Mouse (Mus musculus): ENCODE data around the gene Pecr. TPM values are rescaled to one million over a fixed set of nuclear protein-coding genes. Genes with fewer than 3 reads are reported as not detected.
"Not testable (repeated sequence)": the region's sequence is repeated elsewhere in the genome, so short reads cannot be mapped to it uniquely, and the experiment has no call there.

Pecr gene
- total RNA-seq, 2 experiments from 2014 or later, result 11.7 to 12.1 TPM

DNA sequence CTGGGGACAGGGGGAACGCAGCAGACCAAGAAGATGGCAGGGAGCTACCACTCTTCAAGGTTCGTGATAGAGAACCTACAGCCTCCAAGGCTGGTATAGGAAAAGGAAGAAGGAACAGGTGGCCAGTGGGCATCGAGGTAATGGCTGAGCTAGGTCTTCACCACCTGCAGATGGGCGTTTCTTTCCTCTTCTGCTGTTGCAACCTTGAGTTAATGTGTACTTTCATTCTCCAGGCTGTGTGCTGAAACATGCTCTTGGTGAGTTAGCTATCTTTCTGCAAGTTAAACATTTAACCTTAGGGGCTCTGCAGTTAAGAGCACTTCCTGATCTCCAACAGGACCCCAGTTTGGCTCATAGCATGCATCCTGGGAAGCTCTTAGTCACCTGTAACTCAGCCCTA, 3.8 kb upstream of the Pecr start:
- no peak for DNase-seq

DNA sequence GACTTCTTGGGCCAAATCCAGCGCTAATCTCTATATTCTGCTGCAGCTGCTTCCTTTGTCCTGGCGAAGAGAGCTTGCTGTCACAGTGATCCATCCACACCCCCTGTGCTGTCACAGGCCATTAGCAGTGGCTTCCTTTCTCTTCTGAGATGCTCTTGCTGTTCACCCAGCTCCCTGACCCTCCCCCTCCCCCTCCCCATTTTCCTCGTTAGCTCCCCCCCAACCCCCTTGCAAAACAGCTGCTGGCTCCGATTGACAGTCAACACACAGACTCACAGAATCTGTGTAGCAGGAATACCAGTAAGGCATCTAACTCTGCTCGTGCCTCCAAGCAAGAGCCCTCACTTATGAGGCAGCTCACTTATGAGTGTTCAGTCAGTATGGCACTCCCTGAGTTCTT, 2.8 kb upstream of the Pecr start:
- DNase-seq, result no peak

DNA sequence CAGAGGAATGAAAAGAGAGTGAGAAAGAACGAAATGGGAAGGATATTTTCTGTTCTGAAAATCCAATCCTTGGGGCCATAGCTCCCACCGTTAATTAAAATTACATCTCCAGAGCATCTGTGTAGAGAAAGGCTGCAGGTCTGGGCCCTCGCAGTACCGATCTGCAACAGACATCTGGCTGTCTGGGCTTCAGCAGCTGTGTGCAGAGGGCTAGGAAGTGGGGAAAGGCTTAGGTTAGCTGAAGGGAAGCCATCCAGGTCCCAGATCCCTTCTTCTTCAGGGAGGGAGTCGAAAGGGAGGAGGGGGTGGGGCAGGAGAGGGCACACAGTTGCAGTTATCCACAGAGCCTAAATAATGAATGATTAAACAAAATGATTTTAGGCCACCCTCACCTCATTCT, 425 bp upstream of the Pecr start:
- no peak for DNase-seq

DNA sequence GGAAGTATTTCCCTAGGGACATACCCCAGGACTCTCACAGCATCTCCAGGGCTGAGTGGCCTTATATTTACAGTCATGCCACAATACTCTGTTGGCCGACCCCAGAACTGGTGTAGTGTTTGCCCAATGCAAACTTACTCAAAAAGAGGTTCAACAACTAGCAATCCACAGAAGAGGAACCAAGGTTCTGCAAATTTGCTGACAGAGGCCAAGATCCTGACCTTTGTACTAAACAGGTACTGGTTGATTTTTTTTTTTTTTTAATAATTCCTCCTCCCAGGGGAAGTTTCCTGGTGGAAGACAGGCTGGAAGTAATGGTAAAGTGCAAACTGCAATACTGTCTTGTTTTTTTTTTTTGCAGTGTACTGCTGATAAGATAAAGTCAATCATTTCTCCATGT, 1.5 kb downstream of the Pecr start:
- no peak for DNase-seq

DNA sequence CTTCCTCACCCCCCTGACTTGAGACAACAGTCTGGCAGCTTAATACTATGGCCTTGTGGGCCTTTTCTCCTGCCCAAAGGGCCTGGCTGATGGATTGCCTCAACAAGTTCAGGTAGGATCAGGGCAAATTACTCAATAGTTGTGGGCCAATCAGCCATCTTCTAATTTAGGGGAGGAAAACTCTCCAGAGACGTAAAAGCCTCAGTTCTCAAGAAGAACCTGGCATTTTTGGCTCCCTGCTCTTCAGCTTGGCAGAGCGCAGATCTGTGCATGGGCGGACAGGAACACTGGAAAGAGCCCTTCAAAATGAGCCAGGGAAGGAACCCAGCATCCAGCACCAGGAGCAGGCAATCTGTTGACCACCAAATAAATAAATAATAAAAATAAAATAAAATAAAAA, 6.0 kb downstream of the Pecr start:
- no peak for DNase-seq

DNA sequence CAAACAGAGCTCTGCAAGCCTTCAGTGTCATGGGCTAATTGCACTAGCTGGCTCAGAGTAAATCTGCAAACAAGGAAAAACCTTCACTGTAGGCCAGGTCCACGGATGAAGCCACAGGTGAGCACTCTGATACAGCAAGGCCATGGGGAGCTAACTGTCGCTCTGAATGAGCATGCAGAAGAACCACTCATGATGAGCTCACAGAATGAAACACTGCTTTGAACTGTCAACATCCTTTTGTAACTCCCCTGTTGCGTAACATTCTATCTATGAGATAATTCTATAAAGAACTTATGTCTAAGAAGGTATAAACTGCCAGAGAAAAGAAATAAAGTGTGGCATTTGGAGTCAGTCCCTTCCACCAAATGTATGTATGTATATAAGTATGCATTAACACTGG, 21.0 kb downstream of the Pecr start:
- no peak for DNase-seq

DNA sequence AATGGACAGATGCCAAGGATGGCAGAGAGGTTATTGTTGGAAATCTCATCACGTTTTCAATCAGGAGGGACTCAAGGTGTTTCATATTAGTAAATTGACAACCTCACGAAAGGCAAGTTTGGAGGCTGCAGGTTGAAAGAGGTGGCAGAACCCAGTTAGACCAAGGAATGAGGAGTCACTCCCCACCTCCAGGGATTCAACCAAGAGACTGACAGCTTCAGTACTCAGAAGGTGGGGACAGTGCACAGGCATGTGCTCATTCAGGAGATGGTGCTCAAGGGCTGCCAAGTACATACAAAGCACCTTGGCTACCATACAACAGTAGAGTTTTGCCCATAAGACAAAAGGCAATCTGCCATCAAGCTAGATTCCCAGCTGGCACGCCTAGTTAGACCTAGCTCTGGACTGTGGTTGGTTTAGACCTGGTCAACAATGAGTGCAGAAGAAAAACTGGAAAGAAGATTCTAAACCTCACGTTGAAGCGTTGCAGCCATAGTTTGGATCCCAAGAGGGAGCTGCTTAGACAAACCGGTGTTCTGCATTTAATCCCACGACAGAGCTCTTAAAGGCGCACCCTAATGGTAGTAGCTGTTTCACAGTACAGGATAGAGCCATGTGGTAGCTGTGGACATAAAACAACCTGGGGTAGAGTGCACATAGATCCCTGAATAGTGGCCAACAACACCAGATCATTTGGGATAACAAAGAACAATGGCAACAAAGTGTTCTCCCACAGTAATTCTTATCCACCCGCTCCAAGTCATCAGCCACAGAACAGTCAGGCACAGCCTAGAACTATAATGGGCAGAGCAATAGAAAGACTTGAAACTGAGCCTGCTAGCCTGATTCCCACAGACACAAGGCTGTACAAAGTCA, 27.5 kb downstream of the Pecr start:
- no peak for DNase-seq

DNA sequence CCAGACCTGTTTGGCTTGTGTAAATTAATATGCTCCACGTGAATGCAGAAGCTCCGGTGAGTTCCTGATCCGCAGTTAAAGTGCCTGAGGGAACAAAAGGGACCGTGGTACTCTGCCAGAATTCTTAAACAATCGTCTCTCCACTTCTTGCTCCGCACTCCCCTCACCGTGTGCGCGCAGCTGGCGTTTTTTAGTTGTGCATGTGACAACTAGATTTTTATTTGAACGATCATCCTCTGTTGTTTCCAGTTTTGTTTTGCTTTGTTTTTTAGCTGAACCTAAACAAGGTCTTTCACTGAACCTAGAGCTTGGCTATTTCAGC, 28.3 kb downstream of the Pecr start:
- no peak for DNase-seq

DNA sequence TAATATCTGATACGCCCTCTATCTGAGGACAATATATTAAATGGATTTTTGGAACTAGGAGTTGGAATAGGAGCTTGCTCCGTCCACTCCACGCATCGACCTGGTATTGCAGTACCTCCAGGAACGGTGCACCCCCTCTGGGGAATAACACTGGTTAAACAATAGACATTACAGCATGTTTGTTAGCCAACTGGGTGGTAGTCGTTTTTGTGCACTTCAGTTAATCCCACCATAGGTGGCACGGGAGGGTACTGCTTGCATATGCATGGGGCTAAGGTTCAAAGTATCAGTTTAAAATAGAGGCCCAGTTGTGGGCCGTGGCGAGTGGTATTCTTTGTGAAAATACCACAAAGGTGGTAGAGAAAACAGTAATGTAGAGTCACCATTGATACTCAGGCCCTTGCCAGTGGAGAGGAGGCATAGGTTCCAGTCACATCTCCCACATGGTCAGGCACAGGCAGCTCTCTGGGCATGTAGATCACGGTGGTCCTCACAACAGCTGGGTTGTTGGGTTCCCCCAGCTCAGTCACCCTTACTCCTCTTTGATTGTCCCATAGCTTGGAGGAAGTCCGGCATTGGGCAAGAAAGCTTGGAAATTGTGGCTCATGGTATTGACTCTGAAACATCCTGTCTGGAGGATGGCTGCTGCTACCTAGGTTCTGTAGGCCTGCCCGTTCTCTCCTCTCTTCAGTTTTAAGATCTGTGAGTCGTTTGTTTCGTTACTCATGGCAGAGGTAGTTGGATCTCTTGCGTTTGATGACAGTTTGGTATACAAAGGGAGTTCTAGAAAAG, 28.9 kb downstream of the Pecr start:
- peak; percentile 65 for DNase-seq

DNA sequence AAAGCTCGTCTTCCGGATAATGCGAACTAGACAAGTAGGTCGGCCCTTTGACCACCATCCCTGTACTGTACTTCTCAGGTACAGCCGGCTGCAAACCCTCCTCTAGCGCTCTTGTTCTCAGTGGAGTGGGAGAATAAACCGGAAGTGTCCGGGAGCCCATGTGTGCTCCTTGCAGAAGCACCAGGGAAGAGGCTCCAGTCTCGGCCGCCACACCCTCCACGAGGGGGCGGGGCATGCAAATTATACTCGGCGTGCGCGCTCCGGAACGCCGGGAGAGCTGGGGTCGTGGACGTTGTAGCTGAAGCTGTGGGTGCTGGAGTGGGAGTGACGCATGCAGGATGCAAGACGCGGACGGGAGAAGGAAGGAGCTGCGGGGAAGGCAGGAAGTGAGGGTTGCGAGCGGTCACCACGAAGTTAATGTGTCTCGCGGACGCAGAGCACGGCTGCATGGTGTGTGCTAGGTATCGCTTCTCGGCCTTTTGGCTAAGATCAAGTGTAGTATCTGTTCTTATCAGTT, 29.5 kb downstream of the Pecr start:
- peak; percentile 91 for DNase-seq

DNA sequence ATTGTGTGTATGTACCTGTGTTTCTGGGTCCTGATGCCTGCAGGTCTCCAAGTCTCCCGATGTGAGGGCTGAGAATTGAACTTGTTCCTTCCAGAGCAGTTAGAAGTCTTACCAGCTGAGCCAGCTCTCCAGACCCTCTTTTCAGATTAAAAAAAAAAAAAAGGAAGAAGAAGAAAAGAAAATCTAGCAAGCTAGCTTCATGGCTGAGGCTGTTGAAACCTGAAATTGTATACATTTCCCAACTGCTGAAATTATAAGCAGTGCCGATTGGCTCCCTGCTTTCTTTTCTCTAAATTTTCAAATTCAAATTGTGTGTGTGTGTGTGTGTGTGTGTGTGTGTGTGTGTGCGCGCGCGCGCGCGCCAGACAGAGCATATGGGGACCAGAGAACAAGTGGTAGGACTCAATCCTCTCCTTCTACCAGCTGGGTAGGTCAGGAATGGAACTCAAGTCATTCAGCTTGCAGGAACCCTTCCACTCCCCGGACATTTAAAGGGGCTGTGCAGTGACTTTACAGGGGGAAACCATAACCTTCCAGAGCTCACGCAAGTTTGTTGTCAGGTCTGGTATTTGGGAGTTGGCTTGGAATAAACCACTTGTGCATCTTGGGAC, 30.1 kb downstream of the Pecr start:
- no peak for DNase-seq

DNA sequence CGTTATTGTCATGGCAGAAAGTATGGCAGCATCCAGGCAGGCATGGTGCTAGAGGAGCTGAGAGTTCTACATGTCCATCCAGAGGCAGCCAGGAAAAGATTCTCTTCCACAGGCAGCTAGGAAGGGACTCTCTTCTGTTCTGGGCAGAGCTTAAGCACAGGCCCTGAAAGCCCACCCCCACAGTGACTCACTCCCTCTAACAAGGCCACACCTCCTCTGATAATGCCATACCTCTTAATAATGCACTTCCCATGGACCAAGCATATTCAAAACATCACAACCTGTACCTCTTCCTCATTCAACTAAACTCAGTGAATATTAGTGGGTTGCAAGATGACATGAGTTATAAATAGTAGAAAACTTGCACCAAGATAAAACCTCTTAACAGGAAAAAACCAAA, 32.3 kb downstream of the Pecr start:
- DNase-seq, result no peak

DNA sequence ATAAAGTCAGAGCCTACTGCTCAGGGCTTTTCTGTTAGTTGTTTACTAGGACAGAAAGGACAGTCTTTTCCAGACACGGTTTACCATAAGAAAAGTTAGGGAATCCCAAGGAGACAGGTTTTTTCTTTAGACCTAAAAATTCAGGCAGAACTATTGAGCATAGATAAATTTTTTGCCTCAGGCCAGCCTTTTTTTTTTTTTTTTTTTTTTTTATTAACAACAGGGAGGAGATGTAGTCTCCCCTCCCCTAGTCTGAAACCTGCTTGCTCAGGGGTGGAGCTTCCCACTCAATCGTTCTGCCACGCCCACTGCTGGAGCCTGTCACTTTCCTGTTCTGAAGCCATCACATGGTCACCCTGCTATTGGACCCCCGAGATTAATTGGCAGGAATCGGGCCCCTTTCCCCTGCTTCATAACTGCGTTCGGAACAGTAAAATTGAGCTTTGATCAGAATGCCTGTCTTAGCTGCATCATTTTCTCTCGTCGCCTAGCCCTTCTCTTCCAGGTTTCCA, 35.8 kb downstream of the Pecr start:
- not testable (repeated sequence) for DNase-seq

DNA sequence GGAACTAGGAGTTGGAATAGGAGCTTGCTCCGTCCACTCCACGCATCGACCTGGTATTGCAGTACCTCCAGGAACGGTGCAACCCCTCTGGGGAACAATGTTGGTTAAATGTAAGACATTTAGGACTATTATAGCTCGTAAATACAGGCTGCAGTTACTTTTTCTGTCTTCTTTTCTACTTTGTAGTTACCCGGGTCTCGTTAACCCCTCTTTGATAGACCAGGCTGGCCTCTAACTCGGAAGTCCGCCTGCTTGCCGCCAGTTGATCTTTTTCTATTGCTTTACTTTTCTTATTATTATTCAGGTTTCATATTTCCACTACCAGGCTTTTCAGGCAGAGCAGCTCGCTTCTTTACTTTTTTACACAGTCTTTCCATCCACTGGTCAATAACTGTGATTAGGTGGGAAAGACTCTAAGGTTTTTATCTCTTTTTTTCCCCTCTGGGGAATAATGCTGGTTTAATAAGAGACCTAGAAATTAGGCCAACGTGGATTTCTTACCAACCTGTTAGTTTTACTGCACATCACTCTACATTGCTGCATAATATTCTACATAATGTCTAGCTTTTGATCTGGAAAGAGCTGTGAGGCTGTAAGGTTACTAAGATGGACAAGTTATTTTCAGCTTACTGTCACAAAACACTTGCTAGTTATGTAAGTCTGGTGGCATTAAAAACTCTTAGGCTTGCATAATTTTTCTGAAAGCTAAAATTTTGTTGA, 39.6 kb downstream of the Pecr start:
- DNase-seq, result no peak

DNA sequence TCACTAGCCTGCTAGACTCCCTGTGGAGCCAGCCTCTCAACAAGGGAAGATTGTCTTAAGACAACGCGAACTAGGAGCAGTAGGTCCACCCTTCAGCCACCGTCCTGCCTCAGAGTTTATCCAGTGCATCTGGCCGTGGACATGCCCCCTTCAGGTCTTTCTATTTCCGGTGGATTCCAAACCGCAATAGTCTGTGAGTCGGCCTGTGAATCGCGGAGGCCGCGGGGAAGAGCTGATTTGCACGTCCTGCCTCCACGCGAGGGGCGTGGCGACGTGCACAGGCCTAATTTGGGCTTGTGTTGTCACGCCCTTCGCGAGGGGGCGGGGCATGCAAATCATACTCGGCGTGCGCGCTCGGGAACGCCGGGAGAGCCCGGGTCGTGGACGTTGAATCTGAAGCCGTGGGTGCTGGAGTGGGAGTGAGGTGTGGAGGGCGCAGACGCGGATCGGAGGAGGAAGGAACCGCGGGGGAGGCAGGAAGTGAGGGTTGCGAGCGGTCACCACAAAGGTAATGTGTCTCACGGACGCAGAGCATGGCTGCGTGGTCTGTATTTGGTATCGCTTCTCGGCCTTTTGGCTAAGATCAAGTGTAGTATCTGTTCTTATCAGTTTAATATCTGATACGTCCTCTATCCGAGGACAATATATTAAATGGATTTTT, 40.3 kb downstream of the Pecr start:
- peak; percentile 96 for DNase-seq

DNA sequence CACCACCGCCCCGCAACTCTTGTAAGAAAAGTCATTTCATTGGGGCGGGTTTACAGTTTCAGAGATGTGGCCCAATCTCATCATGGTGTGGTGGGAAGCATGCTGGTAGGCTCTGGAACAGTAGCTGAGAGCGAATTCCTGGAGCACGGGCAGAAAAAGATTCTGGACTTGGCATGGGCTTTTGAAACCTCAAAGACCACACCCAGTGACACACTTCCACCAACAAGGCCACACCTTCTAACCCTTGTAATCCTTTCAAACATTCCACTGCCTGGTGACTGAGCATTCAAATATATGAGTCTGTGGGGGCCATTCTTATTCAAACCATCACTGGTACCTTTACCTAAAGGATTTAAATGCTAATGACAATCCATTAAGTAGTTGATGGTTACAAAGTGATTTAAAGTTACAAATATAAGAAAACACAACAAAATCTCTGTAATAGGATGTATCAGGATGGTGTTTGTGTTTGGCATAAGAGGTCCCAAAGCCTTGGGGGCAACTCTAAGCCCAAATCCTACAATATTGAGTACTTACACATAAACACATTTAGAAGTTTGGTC, 41.5 kb downstream of the Pecr start:
- DNase-seq, result no peak

DNA sequence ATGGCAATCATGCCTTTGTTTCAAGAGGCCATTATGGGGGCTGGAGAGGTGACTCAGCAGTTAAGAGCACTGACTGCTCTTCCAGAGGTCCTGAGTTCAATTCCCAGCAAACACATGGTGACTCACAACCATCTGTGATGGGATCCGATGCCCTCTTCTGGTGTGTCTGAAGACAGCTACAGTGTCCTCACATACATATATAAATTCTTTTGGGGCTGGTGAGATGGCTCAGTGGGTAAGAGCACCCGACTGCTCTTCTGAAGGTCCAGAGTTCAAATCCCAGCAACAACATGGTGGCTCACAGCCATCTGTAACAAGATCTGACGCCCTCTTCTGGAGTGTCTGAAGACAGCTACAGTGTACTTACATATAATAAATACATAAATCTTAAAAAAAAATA, 45.0 kb downstream of the Pecr start:
- DNase-seq, result not testable (repeated sequence)

DNA sequence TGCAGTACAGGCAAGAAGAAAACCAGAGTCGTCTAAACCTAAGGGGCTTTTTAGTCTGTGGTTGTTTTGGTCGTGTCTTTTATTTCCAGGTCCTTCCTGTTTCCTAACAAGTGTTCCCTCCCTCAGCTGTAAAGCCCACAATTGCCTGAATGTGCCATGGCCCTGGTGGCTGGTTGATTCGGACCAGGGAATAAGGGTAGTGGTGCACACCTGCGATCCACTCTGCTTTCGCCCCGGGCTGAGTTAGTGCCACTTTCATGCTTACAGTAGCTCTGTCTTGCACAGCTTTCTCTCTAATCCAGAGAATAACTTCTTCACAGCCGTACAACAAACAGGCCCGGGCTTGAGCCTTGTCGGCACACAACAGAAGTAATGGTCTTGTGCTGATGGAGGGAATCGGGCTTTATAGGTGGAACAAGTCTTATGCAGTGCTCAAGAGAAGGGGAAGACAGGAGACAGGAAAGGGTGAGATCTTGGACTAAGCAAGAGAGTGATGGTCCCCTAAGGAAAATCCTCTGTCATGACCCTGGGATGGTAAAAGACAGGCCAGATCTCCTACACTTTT, 46.0 kb downstream of the Pecr start:
- no peak for DNase-seq

DNA sequence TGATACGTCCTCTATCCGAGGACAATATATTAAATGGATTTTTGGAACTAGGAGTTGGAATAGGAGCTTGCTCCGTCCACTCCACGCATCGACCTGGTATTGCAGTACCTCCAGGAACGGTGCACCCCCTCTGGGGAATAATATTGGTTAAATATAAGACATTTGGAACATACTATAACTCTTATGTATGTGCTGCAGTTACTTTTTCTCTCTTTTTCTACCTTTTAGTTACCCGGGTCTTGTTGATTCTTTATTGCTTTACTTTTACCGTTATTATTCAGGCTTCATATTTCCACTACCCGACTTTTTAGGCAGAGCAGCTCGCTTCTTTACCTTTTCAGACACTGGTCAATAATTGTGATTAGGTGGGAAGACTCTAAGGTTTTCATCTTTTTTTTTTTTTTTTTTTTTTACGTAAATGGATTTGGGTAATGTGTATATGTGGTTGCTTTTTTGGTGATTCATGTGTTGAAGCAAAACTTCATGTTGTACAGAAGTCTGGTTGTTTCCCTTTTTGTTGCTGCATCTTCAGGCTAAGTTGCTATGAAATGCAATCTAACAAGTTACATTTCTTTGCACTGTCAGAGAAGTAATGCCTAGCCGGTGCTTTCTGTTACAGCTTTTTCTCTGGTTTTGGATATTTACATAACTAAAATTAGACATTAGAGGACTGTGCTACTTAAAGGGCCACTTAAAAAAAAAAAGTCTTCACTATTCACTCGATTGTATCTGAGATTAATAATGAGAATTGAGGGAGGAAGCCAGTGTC, 46.9 kb downstream of the Pecr start:
- peak; percentile 39 for DNase-seq

DNA sequence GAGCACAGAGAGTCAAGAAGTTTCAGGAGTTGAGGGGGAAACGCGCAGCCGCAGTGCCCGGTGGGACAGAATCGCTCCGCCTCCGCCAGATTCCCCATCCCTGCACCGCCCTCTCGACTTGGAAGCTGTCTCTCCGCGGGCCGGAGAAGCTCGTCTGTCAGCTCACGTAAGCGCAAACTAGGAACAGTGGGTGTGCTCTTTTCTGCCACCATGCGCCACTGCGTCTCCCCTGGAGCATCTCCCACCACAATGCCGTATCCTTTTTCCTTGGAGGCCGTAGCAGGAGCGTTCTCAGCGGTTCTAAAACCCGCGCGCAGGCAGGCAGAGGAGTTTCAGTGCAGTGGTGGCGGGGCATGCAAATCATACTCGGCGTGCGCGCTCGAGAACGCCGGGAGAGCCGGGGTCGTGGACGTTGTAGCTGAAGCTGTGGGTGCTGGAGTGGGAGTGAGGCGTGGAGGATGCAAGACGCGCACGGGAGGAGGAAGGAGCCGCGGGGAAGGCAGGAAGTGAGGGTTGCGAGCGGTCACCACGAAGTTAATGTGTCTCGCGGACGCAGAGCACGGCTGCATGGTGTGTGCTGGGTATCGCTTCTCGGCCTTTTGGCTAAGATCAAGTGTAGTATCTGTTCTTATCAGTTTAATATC, 47.6 kb downstream of the Pecr start:
- DNase-seq, result peak; percentile 82

Measured in heart, postnatal 4 days (tissue).